Mouse (Mus musculus) monocyte, adult 2 months (primary cell): ENCODE data around the gene Poc1a.

Experiments used
- DNase-seq, 2 experiments: peaks; one replicate each; pipeline ENCODE4 v3.0.0; 2022; ENCODE audit warnings: low spot score in 2 of 2, low read depth in 1 of 2

Poc1a gene

DNA sequence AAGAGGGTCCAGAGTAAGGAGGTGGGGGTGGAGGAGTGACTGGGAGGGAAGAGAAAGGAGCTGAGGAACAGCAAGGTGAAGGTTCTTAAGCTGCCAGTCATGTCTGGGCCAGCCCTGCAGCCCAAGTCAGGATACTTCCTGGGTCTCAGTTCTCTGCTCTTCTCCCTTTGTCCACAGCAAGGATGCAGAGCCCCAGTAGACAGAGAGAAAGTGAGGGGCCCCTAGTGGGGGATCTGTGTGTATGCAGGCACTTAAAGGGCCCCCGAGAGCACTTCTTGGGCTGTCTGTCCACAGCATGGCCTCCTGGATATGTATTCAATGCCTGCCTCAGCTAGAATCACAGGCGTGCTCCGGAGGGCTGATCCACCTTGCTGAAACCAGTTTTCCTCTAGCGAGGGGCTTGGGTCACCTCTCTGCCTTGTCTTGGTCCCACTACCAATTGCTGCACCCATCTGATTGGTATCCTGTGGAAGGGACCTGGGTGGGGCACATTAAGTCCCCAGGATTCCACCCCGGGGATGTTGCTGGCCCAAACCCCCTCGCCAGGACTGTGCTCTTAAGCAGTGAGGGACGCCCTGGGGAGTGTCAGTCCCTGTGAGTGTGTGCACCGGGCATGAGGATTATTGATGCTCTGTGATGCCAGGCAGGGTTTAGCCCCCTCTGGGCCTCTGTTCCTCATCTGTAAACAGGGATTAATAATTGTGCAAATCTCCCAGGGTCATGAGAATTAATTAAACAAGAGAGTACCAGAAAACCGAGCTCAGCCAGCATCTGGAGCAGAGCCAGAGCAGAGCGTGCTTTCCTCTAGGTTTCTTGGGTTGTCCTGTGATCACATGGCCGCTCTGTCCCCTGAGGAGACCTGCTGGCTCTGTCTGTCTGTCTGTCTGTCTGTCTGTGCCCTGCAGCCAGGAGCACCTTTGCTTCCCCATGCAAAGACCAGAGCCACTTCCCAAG lies 114.1 kb downstream of the Poc1a start:
- DNase-seq, result no peak

DNA sequence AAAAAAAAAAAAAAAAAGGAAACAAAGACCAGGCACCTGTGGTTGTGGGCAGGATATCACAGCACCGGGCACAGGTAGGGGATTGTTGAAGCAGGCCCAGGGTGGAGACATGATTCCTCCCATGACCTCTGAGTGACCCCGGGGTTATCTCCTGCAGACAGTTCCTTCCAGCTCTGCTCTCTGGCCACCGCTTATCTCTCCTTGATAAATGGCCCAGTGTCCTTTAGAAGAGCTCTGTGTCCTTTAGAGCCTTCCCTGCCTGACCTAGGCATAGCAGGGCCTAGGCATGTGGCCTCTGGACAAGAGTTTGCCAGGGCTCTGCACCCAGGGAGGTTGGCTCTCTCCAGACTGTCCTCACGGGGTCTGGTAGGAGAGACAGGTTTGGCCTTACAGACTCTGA lies 116.9 kb downstream of the Poc1a start:
- DNase-seq, result no peak

DNA sequence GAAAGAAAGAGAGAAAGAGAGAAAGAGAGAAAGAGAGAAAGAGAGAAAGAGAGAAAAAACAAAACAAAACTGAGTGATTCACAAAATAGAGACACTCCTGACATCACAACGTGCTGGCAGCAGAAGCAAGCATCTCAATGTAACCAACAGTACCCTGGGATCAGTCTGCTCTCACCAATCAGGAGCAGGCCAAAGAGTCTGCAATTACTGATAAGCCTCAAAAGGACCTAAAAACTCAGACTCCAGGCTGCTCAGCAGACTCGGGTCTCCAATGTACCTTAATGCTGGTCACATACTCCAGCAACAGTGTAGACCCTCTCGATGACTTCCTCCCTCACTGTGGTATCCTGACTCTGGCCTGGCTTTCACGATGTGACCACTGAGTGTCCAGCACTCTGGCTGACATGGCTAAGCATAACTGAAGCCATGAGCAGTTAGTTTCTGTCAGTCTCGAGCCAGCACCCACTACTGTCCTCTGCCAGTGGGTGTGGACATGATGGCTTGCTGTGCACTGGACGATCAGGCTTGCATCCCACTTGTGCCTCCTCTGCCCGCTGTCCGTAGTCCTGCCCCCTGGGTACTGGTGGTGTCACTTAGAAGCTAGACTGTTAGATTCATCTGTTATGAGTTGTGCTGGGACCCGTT lies 117.9 kb downstream of the Poc1a start:
- no peak for DNase-seq

DNA sequence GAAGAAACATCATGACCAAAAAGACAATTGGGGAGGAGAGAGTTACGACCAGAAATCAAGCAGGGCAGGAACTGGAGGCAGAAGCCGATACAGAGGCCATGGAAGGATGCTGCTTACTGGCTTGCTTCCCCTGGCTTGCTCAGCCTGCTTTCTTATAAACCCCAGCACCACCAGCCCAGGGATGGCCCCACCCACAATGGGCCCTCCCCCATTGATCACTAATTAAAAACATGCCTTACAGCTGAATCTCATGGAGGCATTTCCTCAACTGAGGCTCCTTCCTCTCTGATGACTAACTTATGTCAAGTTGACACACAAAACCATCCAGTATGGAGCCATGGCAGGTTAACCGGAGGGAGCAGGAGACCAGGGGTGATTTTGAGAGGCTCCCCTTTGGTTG lies 118.9 kb downstream of the Poc1a start:
- DNase-seq, result no peak
